Mouse (Mus musculus) c-Kit-positive CD71-positive TER-119-positive erythroid progenitor cells, embryonic 14.5 days (primary cell): ENCODE results near the gene Maip1.
A peak's percentile ranks its signal among the peaks of the same experiment; 100 is the strongest.

Experiments
- DNase-seq: peaks from one replicate; pipeline ENCODE4 v3.0.0-alpha.2; 2013; ENCODE audit warnings: low spot score

Maip1 gene

DNA sequence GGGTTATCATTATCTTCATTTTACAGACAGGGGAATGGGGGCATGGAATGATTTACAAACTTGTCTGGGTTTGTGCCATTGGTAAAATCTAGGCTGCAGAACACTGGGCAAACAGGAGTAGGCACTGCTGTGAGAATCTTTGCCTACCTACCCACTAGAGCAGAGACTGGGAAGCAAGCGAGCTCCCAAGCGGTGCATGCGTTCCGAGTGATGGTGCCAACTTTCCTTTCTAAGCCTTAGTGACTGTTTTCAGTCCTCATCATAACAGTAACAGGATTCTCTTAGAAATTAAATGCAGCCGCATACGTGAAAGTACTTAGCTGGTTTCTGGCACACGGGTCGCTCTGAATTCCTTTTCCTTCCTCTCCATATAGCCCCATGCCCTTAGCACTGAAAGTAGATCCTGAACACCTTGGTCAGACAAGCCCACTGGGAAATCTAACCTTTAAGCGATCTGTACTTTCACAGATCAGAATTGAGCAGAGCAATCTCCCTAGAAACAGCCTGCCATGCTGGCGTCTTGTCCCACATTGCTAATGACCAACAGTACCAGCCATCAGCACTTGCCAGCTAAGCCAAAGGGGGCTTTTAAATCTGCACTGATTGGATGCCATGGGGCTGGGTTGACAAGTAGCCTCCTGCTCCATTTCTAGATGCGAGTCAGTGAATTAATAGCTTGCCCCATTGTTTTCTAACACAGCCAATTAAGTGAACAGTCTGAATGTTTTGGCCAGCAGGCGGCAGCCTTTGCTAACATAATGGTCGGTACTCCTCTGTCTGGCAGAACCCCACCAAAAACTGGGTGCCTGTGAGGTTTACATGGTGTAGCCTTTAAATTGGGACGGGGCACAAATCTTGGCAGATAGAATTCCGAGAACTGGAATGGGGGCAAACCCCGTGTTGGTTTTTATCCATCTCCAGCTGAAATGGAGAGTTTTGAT, 22.5 kb downstream of the Maip1 start:
- peak; percentile 53 for DNase-seq

DNA sequence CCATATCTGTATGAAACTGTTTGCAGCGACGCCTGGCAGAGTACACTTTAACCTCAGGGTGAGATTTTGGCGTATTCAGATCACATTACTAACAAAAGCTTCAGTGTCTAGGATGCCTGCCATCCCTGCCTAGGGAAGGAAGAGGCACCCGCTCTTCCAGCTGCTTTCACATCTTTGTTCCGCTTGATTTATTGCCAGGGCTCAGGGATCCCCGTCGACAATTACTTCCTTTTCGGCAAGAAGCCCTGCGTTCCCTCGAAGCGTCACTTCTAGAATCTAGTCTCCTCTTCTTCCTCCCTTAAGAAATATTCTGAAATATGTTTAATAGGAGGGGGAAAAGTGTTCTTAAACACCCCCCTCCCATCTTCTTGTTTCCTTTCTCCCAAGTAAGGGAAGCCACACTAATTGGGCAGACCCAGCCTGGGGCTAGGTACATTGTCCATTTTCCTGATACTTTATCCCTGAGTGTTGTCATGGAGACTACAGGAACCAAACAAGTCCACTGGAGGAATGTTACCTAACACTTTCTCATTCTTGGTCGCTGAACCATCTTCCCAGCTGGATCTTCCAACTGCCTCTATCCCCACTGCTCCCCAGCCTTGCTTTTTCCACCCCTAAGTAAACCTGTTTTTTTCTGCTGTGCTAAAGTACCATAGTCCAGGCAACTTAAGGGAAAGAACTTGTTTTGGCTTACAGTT, 23.8 kb downstream of the Maip1 start:
- no peak for DNase-seq

DNA sequence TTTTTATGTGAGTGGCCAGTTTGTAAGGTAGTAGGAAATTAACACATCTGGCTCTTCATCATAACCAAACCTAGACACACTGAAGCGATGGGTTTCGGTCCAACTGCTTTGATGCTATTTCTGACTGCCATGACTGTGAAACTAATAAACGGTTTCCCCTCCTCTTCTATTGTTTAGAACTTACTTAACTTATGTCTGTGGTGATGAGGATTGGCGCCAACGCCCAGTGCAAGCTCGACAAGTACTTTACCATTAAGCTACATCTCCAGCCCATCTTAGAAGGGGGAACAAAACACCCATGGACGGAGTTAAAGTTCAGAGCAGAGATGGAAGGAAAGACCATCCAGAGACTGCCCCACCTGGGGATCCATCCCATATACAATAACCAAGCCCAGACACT, 27.0 kb downstream of the Maip1 start:
- DNase-seq, result no peak

DNA sequence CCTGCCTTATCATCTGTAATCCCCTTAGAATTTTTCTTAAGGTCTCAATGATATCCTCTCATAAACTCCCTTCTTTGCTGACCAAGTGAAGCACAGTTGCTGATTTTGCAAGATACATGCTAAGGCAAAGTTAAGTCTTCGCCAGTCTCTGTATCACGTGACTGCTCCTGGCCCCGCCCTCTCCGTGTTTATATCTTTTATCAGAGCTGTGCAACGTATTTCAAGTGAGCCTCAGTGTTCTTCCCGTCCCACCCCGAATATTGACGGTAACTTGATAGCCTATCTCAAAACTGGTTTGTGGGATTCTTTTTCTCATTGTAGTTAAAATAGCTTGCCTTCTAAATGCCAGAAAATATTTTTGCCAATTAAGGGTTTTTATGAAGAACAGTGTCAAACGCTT, 30.3 kb downstream of the Maip1 start:
- peak; percentile 63 for DNase-seq

- no peak for DNase-seq
Observed at GRCm38 (mm10) chr1:57436954-57437353, 30.8 kb downstream of the Maip1 start.

DNA sequence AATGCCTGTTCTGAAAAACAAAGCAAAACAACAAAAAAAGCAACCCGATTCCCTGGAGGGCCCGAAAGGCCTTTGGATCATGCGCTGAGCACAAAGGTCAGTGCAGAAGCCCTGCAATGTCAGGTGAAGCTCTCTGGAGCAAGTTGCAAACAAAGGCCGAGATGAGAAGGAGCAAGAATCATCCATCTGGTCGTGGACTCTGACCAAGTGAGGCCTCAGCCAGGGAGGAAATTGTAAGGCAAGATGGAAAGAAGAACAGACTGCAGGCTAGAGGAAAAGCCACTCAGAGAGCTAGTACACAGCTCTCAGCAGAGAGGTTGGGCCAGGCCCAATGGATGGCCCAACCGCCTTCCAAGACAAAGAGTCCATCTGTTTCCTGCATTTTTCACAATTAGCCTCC, 32.9 kb downstream of the Maip1 start:
- no peak for DNase-seq

DNA sequence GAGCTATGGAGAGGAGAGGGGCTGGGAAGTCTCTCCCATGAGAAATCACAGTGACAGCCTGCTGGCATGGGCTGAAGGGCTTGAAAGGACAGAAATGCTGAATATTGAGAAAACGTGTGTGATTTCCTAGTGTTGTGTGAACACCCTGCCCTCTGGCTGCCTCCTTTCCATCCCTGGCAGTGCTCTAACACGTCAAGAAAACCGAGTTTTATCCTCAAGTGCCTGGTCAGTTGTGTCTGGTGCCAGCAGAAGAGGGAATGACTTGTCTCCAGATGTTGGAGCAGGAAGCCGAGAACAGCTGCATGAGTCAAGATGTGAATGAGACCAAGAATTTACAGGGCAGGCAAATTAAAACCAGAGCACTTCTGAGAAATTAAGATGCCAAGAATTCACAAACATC, 34.6 kb downstream of the Maip1 start:
- DNase-seq, result no peak

- DNase-seq, result no peak
Observed at GRCm38 (mm10) chr1:57445679-57446078, 39.6 kb downstream of the Maip1 start.

GRCm38 (mm10) chr1:57450241-57450640, 44.1 kb downstream of the Maip1 start:
- DNase-seq, result no peak

DNA sequence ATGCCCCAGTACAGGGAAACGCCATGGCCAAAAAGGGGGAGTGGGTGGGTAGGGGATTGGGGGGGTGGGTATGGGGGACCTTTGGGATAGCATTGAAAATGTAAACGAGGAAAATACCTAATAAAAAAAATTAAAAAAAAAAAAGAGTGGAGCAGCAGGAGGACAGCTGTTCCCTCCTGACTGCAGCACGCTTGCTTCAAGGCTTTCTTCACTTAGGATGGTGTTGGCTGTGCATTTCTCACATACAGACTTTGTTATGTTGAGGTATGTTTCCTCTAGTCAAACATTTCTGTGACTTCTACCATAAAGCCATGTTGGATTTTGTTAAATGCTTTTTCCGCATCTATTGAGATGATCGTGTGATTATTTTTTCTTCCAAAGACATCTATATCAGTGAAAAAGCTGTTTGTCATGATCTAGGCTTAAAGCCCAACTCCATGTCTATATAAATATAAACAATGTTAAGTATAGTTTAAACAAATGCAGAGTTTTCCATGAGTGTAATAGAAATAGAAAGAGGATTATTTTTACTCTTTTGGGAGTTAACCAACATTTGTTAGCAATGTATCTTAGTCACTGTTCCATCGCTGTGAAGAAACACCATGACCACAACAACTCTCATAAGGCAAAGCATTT, 54.3 kb downstream of the Maip1 start:
- no peak for DNase-seq
